ENCODE assay signal across 10 mouse cellular contexts in the genomic region with DNA sequence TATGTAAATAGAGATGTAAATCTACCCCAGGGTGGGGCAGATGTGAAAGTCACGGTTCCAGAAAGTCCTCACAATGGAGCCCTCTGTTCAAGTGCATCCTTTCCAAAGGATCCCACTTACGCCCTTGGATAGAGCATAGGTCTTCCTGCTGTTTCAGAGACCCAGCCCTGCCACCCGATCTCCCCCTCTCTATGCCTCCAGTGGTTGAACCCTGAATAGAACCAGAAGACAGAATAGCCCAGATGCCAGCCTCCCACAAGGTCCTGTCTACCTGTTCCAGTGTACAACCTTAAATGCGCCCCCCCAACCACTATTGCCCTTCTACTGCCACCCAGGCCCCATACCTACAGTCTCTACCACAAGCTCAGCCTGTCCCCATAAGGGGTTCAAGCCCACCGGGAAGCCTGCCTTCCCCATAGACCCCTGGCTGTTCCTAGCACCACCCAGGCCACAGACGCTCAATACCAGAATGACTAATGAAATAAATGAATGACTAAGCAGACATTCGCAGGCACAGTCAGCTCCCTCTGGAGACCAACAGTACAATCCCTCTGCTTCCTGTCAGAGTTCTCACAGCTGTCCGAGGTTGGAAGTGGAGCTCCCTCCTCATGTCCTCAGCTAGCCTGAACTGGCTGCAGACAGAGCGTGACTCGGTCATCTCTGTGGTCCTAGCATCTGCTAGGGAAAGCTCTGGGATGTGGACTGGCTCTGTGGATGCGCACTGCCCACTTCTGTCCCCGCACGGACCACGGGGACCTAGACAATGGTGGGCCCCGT.
A peak's percentile ranks its signal among the peaks of the same experiment; 100 is the strongest.
DNase-seq lines count a peak whose midpoint lies in the region; ATAC-seq and TF ChIP-seq lines count a peak whose summit lies in the region.
"Had no signal": no experiment of that assay in that cellular context is flagged by ENCODE, and none has a peak within 500 bp of the region (broad histone marks: within the 10 kb centered on the region; RNA-seq: fewer than 3 reads in every experiment).

No protein-coding gene starts in this region.

- DNase-seq in testis, postnatal 10 days (ENCODE audit: low spot score): no peak
- DNase-seq in gastrocnemius, postnatal 25 days: peak; percentile 71
- peak; percentile 80 for DNase-seq in kidney, postnatal 0 days (ENCODE audit: low spot score)
- no peak for DNase-seq in left cerebral cortex, postnatal 25 days (ENCODE audit: low spot score in 2 of 2)
- DNase-seq in midbrain, embryonic 11.5 days (ENCODE audit: low spot score, missing footprints): no peak
- DNase-seq in cerebellum, adult 8-10 months: no peak
- DNase-seq: cerebellum, adult 2 months had no signal

- no peaks in the 10 kb centered on the region for H3K9me3 ChIP-seq in kidney, postnatal 0 days (replicated peaks; ENCODE audit: low read length)
- H3K9me3 ChIP-seq in stomach, embryonic 16.5 days (replicated peaks; ENCODE audit: control insufficient read depth, low read length): no peaks in the 10 kb centered on the region
- no peaks in the 10 kb centered on the region for H3K9me3 ChIP-seq in midbrain, embryonic 11.5 days (ENCODE audit: control insufficient read depth, low read length)

- no peak overlapping the region for H3K9ac ChIP-seq in kidney, postnatal 0 days (ENCODE audit: low read depth, low read length)
- no peak overlapping the region for H3K9ac ChIP-seq in stomach, embryonic 16.5 days (ENCODE audit: low read length)
- H3K9ac ChIP-seq in midbrain, embryonic 11.5 days (ENCODE audit: low read length): no peak overlapping the region

- WGBS in kidney, postnatal 0 days: 69% methylated on average over 15 of the region's 15 CpGs
- 60% methylated on average over 15 of the region's 15 CpGs for WGBS in stomach, embryonic 16.5 days
- WGBS in midbrain, embryonic 11.5 days: 76% methylated on average over 15 of the region's 15 CpGs

- H3K4me1 ChIP-seq in testis, adult 2 months (ENCODE audit: control insufficient read depth, insufficient read depth, low read length): peaks cover 2% of the 10 kb centered on the region
- peaks cover 15% of the 10 kb centered on the region; the same call in 1 of the 2 replicates for H3K4me1 ChIP-seq in kidney, postnatal 0 days (replicated peaks; ENCODE audit: insufficient read depth, low read length)
- peaks cover 32% of the 10 kb centered on the region for H3K4me1 ChIP-seq in stomach, embryonic 16.5 days (ENCODE audit: control insufficient read depth, insufficient read depth, low read length)
- H3K4me1 ChIP-seq in midbrain, embryonic 11.5 days (ENCODE audit: control insufficient read depth, insufficient read depth, low read length): peaks cover 3% of the 10 kb centered on the region

- 0 out of 2 replicates have a peak, but pooled peaks have one; percentile 21 for TF ChIP-seq POLR2A in testis, adult 2 months (IDR thresholded peaks at IDR 0.05; ENCODE audit: control insufficient read depth, low read depth, low read length)

- ATAC-seq in kidney, postnatal 0 days (replicated peaks; ENCODE audit: low FRiP score, low read depth): no peak
- peak; percentile 42; the same call in 1 of the 2 replicates for ATAC-seq in stomach, embryonic 16.5 days (ENCODE audit: insufficient read depth, low FRiP score)
- ATAC-seq in midbrain, embryonic 11.5 days (ENCODE audit: low FRiP score): no peak
- ATAC-seq: forebrain, embryonic 16.5 days had no signal

- no peak overlapping the region for H3K27ac ChIP-seq in testis, adult 2 months (ENCODE audit: control insufficient read depth, insufficient read depth, low read depth, low read length)
- no peak overlapping the region for H3K27ac ChIP-seq in kidney, postnatal 0 days
- H3K27ac ChIP-seq in stomach, embryonic 16.5 days (ENCODE audit: low read length): peak overlapping the region; percentile 10; the same call in 1 of the 2 replicates
- no peak overlapping the region for H3K27ac ChIP-seq in midbrain, embryonic 11.5 days (ENCODE audit: low read depth, low read length)

- H3K4me2 ChIP-seq in kidney, postnatal 0 days (ENCODE audit: low read length): no peak overlapping the region
- no peak overlapping the region for H3K4me2 ChIP-seq in stomach, embryonic 16.5 days (ENCODE audit: low read depth, low read length)
- no peak overlapping the region for H3K4me2 ChIP-seq in midbrain, embryonic 11.5 days

- TF ChIP-seq CTCF in testis, adult 2 months (IDR thresholded peaks at IDR 0.05; ENCODE audit: control insufficient read depth, insufficient read depth, insufficient replicate concordance, low read depth, low read length): no peak
- no peak for TF ChIP-seq CTCF in kidney, postnatal 0 days (IDR thresholded peaks at IDR 0.05; ENCODE audit: low read depth)

- H3K27me3 ChIP-seq in testis, adult 2 months (ENCODE audit: control insufficient read depth, insufficient read depth, low read length): no peaks in the 10 kb centered on the region
- no peaks in the 10 kb centered on the region for H3K27me3 ChIP-seq in kidney, postnatal 0 days (ENCODE audit: insufficient read depth, low read length)
- H3K27me3 ChIP-seq in stomach, embryonic 16.5 days (ENCODE audit: control insufficient read depth, insufficient read depth, low read length): no peaks in the 10 kb centered on the region
- H3K27me3 ChIP-seq in midbrain, embryonic 11.5 days (ENCODE audit: control insufficient read depth, insufficient read depth, low read length): peaks cover 2% of the 10 kb centered on the region; the same call in 1 of the 2 replicates

- intact Hi-C loops in left cerebral cortex, postnatal 25 days (cut with DNase I): no loop called here

- no peaks in the 10 kb centered on the region for H3K36me3 ChIP-seq in testis, adult 2 months (ENCODE audit: control insufficient read depth, insufficient read depth, low read length)
- H3K36me3 ChIP-seq in kidney, postnatal 0 days (ENCODE audit: insufficient read depth, low read length): no peaks in the 10 kb centered on the region
- H3K36me3 ChIP-seq in stomach, embryonic 16.5 days (ENCODE audit: control insufficient read depth, insufficient read depth, low read length): no peaks in the 10 kb centered on the region
- no peaks in the 10 kb centered on the region for H3K36me3 ChIP-seq in midbrain, embryonic 11.5 days (ENCODE audit: control insufficient read depth, insufficient read depth, low read length)

- H3K4me3 ChIP-seq in testis, adult 2 months (ENCODE audit: control insufficient read depth, low read depth, low read length): no peak overlapping the region
- H3K4me3 ChIP-seq in kidney, postnatal 0 days (replicated peaks; ENCODE audit: low read depth, low read length): no peak overlapping the region
- H3K4me3 ChIP-seq in stomach, embryonic 16.5 days (replicated peaks; ENCODE audit: low read length): no peak overlapping the region
- no peak overlapping the region for H3K4me3 ChIP-seq in midbrain, embryonic 11.5 days (ENCODE audit: low read depth, low read length)

Comparison
In these comparisons a context has a peak if more than half of its experiments do, and no peak if none do; other contexts are left out.
1. DNase-seq: peak in gastrocnemius, postnatal 25 days (single experiment) and kidney, postnatal 0 days (single experiment); none in testis, postnatal 10 days (single experiment), left cerebral cortex, postnatal 25 days (0 of 2), midbrain, embryonic 11.5 days (single experiment) and cerebellum, adult 8-10 months (single experiment).